Mouse (Mus musculus): ENCODE results near the gene Il5ra. TPM values are rescaled to one million over a fixed set of nuclear protein-coding genes. Genes with fewer than 3 reads are reported as not detected.

The Il5ra gene
- total RNA-seq, 2 experiments from 2014 or later: not detected

DNA sequence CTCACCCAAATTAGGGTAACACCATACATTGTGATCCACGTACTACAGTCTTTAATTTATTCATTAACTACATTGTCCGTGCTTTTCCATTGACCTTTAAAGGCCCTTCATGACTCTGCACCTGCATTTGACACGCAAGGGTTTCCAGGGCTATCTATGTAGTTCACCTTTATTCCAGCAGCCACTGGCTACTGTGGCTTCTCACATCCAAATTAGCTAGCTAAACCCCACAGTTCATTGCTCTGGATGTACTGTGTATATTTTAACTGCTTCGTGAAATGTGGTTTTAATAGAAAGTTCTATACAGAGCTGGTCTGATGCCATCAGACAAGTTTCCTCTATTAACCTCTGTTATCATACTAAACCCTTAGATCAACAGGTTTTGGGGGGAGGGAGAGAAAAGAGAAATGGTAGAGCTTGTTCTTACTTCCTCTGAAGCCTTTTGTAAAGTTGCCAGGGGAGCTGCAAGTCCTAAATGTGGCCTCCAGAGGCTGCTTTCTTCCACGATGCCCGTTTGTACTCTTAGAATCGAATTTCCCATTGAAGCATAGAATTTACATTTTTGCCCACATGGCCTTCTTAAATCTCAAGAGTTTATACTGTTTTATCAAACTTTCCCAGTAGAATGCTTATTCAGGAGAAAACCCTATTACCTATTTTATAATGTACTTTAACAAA lies 5.1 kb downstream of the Il5ra start:
- no peak for DNase-seq (ENCODE audit: extremely low spot score in 1 of 2, low spot score in 1 of 2)

DNA sequence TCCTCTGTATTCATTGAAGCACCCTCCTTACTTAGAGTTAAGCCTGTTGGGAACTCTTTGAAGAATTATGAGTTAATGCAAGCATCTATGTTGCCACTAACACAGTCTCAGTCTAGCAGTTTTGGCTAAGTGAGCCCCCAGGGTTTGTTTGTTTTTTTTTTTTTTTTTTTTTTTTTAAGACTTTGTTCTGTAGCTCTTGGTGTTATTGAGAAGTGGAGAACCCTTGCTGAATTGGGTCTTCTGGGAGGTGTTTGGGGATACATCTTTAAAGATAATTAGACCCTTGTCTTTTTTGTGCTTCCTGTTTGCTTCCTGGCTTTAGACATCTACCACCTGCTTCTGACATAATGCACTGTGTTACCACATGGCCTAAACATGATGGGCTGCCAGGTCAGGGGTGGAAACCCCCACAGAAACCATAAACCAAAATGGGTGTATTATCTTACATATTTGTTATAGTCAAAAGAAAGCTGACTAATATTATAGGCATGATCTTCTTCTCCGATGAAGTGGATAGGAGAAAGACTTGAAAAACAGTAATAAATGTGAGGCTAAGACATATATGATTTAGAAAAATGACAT lies 8.5 kb downstream of the Il5ra start:
- DNase-seq (ENCODE audit: extremely low spot score in 1 of 2, low spot score in 1 of 2): no peak

DNA sequence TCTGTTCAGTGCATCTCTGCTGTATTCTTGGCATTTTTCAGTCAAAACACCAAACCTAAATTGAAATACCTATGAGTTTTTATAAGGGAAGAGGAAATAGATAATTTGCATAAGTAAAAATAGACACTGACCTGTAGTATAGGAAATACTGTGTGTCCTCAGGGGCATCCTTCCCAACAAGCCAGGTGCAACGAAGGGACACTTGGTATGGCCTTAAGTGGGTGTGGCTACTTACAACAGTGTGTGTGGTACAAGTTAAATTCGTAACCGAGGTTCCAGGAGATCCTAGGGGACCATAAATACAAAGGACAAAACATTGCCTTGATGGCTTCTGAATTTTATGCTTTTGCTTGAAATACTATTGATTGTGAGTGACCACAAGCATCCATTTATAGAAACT lies 10.6 kb downstream of the Il5ra start:
- no peak for DNase-seq (ENCODE audit: extremely low spot score in 1 of 2, low spot score in 1 of 2)

DNA sequence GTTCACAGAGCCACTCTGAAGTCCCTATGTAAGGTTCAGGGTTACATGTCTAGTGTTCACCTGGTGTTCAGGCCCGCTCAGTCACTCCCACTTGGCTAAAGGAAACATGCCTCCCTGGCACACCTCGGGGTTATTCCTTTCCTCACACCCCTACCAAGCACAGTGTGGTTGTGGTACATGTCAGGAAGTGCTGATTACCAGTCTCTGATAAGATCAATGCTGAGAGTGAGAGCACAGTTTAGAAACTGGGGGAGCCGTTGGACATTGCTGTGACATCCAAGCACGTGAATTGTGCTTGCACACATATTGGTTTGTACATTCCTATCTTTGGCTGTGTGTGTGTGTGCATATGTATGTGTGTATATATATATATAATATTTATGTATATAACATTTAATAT lies 16.3 kb downstream of the Il5ra start:
- no peak for DNase-seq (ENCODE audit: extremely low spot score in 1 of 2, low spot score in 1 of 2)

DNA sequence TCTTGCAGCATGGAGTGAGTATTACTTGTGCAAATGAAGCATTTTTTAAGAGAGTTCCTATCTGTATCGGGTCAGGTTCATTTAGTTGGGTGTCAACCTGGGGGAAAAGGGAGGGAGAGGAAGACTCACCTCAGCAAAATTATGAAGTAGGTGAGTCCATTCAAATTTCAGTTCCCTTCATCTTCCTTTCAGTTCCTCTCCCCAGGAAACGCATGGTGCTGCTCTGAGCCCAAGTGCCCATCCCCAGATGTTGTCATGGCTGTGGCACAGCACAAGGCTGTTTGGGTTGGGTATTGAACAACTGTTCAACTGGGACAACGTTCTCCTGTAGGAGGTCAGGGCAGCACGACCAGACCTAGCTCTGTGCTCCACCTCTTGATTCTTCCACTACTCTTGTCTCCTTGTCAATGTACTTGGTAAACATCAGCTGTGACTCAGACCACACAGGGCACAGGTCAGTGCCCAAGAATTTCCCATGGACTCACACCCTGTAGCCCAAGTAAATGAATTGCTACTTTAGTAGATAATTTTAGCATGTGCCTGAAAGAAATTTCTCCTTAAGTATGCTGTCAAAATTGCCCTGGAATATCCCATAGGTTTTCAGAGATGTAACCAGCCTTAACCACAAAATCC lies 19.0 kb downstream of the Il5ra start:
- DNase-seq (ENCODE audit: extremely low spot score in 1 of 2, low spot score in 1 of 2): no peak

DNA sequence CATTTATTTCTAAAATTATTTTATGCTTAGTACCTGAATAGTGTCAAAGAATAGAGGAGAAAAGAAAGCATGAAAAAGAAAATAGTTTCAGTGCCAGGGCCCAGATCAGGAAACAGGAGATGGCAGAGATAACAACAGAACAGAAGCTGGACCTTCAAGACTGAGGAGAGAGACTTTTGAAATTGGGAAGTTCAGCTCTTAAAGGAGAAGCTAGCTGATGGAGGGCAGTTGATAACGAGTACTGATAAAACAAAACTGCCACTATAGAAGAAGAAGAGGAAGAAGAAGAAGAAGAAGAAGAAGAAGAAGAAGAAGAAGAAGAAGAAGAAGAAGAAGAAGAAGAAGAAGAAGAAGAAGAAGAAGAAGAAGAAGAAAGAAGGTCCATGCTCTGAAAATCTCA lies 21.1 kb downstream of the Il5ra start:
- no peak for DNase-seq (ENCODE audit: extremely low spot score in 1 of 2, low spot score in 1 of 2)

DNA sequence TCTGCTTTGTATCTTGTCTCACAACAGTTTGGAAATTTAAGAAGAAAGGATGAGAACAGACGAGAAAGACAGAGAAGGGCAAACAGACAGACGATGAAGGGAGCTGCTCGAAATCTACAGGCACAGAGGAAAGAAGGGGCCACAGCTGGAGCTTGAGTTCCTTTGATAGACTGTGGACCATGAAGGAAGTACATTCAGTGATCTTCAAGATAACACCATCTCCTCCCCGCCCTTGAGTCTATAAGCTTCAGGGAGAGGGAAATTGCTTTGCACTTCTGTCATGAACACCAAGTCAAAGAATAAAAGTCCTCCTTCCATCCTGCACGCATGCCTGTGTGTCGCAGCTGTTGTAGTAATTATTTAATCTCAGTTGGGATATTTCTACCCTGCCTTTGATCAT lies 22.8 kb downstream of the Il5ra start:
- no peak for DNase-seq (ENCODE audit: extremely low spot score in 1 of 2, low spot score in 1 of 2)

DNA sequence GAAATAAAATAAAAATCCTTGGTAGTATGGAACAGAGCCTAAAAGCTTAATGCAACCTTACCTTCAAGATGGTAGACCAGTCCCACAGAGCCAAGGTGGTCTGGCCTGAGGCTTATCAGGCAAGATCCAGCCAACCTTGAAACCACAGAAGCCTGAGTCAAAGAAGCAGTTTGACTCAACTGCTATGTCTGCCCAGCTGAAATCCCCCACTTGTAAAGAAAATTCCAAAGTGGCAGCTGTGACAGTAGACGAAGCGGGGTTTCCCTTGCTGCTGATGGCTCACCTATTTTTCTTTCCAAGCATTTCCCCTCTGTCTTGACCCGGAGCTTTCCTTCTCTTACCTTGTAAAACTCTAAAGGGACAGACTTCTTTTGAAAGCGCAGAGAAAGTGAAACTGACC lies 23.2 kb downstream of the Il5ra start:
- no peak for DNase-seq (ENCODE audit: extremely low spot score in 1 of 2, low spot score in 1 of 2)

DNA sequence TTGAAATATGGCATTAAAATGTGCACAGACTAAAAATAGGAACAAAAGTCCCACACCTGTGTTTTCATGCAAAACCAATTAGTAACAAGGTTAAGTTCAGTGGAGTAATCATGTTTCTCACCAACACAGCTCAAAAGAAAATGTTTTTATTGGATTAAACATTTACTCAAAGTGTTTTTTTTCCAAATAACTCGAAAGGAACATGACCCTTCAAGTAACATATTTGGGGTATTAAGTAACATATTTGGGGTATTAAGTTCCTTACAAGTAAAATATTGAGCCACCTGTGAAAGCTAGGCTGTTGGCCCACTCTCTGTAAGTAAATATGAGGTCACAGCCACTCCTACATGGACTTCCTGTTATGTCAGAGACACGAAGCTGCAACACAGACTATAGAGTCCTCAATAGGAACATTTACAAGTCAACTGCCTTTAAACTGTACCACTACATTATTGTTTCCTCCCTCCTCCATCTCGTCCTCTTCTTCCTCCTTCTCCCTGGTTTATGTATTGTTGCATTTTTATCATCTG lies 43.3 kb downstream of the Il5ra start:
- no peak for DNase-seq (ENCODE audit: extremely low spot score in 1 of 2, low spot score in 1 of 2)

DNA sequence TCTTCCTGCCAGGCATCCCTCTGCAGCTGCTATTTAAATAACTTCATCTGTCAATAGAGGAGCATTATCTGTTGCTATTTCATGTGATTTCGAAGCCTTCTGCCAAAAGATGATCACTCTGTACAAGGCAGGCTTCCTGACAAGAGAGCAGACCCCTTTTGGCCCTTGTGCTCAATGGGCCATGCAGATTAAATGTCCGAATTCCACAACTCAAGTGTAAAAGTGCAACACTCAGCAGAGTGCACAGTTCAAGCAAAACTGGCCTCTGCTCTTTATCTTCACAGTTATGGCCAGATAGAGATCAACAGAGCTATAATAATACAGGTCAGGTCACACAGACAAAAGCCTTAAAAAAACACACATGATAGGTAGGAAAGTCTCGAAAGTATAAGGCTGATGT lies 46.9 kb downstream of the Il5ra start:
- no peak for DNase-seq (ENCODE audit: extremely low spot score in 1 of 2, low spot score in 1 of 2)

DNA sequence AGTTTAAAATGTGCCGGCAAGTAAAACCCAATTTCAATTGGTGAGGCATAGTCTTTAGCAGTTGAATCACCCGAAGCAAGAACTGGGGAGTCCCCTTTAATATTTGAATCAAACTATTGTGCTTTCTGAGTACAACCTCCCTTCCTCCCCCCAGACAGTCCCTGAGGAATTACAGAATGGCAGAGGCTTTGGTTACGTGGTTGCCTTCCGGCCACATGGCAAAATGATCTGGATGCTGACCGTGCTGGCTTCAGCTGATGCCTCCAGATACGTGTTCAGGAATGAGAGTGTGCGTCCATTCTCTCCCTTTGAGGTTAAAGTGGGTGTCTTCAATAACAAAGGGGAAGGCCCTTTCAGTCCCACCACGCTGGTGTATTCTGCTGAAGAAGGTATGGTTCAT lies 73.3 kb downstream of the Il5ra start:
- no peak for DNase-seq (ENCODE audit: extremely low spot score in 1 of 2, low spot score in 1 of 2)

DNA sequence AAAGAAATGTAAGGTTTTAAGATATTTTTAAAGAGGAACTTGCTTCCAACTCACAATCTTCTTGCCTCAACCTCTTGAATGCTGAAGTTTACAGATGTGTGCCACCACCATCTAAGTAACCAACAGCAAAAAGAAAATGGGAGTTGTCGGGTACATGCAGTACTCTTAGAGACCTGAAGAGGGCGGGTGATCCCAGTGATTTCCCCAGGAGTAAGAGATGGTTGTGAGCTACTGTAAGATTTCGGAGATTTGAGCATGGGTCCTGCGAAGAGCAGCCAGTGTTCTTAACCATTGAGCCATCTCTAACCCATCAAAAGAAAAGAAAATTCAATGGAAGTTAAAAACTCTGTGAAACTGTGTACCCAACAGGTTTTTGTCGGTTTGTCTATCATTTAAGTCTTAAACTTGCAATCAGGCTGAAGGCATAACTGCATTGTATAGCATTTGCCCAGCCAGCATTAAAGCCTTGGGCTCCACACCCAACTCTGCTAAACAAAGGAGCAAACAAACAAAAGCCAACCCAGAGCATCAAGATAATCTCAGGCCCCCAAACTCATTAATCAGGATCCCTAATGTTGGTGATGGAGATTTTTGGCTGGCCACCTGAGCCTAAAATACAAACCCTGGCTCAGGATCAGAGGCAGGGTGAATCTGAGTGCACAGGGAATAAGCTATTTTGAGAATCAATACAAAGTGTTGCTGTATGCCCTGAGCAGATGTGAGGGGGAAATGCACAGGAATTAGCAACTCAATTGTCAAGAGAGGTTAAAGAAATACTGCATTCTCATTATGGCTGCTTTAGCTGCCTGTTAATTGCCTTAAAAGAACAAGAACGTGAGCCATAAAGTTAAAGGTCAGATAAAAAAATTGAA lies 84.8 kb downstream of the Il5ra start:
- DNase-seq (ENCODE audit: extremely low spot score in 1 of 2, low spot score in 1 of 2): peak in 1 of 2 experiments; percentile 54

Other genes with a start within 250 kb of the Il5ra start
- gene Trnt1, start 20.1 kb upstream of the Il5ra start, total RNA-seq (2021): 10 to 100 TPM; 48.0 to 51.7 TPM
- gene Crbn, start 51.0 kb upstream of the Il5ra start, total RNA-seq (2021): 100 to 1,000 TPM in 1 of 2 experiments, 10 to 100 TPM in 1; 97.4 to 111 TPM

All from layer of hippocampus, postnatal 25 days (tissue).